Mouse (Mus musculus): ENCODE data around the gene Kif21a. TPM values are rescaled to one million over a fixed set of nuclear protein-coding genes. Genes with fewer than 3 reads are reported as not detected.
A peak's percentile ranks its signal among the peaks of the same experiment; 100 is the strongest.

Kif21a gene
- polyA plus RNA-seq, 1 experiment from 2014 or later: 9.8 TPM

DNA sequence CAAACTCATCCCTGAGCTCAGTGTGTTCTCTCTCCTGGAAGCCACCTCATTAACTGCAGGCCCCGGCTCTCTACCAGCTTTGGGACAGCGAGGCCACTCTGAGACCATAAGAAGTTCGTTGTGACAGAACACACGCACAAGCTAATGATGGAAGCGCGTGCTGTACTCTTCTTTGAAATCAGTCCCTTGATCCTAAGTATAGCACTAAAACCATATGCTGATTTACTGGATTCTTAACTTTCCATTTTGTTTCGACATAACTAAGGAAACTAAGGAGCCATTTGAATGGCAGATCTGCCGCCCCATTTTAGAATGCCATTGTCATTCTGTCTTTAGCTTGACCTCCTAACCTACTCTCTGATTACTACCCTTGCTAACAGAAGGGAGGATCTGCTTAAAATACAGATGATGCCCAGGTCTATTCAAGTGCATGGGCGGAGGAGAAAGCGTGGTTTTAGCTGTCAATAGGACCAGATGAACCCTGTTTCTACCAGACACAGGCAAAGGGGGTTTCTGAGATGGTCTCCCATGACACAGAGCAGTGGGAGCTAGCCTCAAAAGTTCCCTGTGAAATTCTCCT is 48.6 kb downstream of the Kif21a start:
- Histone ChIP-seq H3K4me1 (ENCODE audit: insufficient read depth, low read length) (no peaks in the 10 kb centered on the region), H3K36me3 (ENCODE audit: insufficient read depth, low read length) (no peaks in the 10 kb centered on the region), H3K4me3 (ENCODE audit: low read length) (no peak overlapping the region), H3K27me3 (ENCODE audit: insufficient read depth, low read length) (no peaks in the 10 kb centered on the region), H3K9me3 (ENCODE audit: low read length) (no peaks in the 10 kb centered on the region), H3K27ac (ENCODE audit: low read length) (no peak overlapping the region), H3K9ac (replicated peaks; ENCODE audit: low read length) (no peak overlapping the region), H3K4me2 (replicated peaks; ENCODE audit: low read depth, low read length) (no peak overlapping the region)
- no peak for ATAC-seq (ENCODE audit: low FRiP score, low TSS enrichment)
- 88% methylated on average over 10 of the region's 10 CpGs for WGBS

DNA sequence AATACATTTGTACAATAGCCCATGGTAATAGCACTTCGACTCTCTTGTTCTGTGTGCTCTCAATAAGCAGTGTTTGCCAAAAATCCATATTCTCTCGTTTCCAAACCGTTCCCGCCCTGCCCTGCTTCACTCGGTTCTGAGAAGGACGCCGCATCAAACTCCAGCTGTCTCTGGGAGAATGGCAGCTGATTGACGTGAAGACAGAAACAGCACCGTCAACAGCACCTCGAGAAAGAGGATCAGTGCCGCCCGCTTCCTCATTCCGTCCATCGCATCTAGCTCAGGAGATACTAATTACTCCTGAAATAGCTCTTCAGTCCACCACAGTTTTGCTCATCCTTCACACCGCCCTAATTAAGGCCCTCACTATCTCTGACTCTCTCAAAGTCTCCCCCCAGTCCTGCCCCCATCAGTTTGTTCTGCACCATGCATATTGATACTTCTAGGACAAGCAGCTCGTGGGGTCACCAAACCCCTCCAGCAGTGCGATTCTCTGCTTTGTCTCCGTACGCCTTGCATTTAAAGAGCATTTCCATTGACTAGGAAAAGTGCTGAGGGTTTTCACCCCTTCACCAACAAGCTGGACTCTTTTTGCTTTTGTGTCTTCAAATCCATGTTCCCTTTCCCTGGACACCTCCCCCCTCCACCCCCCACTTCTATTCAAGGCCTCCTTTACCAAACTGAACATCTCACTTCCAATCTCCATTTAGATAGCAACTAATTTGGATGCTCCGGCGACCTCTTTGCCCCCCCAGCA is 49.3 kb downstream of the Kif21a start:
- H3K4me2 ChIP-seq (replicated peaks; ENCODE audit: low read depth, low read length): no peak overlapping the region
- no peak overlapping the region for H3K9ac ChIP-seq (replicated peaks; ENCODE audit: low read length)
- WGBS: 90% methylated on average over 21 of the region's 21 CpGs
- H3K27me3 ChIP-seq (ENCODE audit: insufficient read depth, low read length): no peaks in the 10 kb centered on the region
- no peaks in the 10 kb centered on the region for H3K36me3 ChIP-seq (ENCODE audit: insufficient read depth, low read length)
- no peak overlapping the region for H3K4me3 ChIP-seq (ENCODE audit: low read length)
- H3K27ac ChIP-seq (ENCODE audit: low read length): no peak overlapping the region
- no peaks in the 10 kb centered on the region for H3K4me1 ChIP-seq (ENCODE audit: insufficient read depth, low read length)
- H3K9me3 ChIP-seq (ENCODE audit: low read length): no peaks in the 10 kb centered on the region
- ATAC-seq (ENCODE audit: low FRiP score, low TSS enrichment): no peak

- no peak overlapping the region for H3K4me3 ChIP-seq (ENCODE audit: low read length)
- ATAC-seq (ENCODE audit: low FRiP score, low TSS enrichment): no peak
- H3K27ac ChIP-seq (ENCODE audit: low read length): no peak overlapping the region
- H3K27me3 ChIP-seq (ENCODE audit: insufficient read depth, low read length): no peaks in the 10 kb centered on the region
- 67% methylated on average over 2 of the region's 2 CpGs for WGBS
- no peak overlapping the region for H3K4me2 ChIP-seq (replicated peaks; ENCODE audit: low read depth, low read length)
- H3K9ac ChIP-seq (replicated peaks; ENCODE audit: low read length): no peak overlapping the region
- H3K9me3 ChIP-seq (ENCODE audit: low read length): no peaks in the 10 kb centered on the region
- no peaks in the 10 kb centered on the region for H3K4me1 ChIP-seq (ENCODE audit: insufficient read depth, low read length)
- H3K36me3 ChIP-seq (ENCODE audit: insufficient read depth, low read length): no peaks in the 10 kb centered on the region
Measured at GRCm38 (mm10) chr15:90992871-90993270, 56.9 kb downstream of the Kif21a start.

GRCm38 (mm10) chr15:90992388-90992787 is 57.4 kb downstream of the Kif21a start:
- no peak for ATAC-seq (ENCODE audit: low FRiP score, low TSS enrichment)
- 91% methylated on average over 14 of the region's 14 CpGs for WGBS
- Histone ChIP-seq H3K27ac (ENCODE audit: low read length) (no peak overlapping the region), H3K9ac (replicated peaks; ENCODE audit: low read length) (no peak overlapping the region), H3K9me3 (ENCODE audit: low read length) (no peaks in the 10 kb centered on the region), H3K4me1 (ENCODE audit: insufficient read depth, low read length) (no peaks in the 10 kb centered on the region), H3K4me3 (ENCODE audit: low read length) (no peak overlapping the region), H3K4me2 (replicated peaks; ENCODE audit: low read depth, low read length) (no peak overlapping the region), H3K36me3 (ENCODE audit: insufficient read depth, low read length) (no peaks in the 10 kb centered on the region), H3K27me3 (ENCODE audit: insufficient read depth, low read length) (no peaks in the 10 kb centered on the region)

DNA sequence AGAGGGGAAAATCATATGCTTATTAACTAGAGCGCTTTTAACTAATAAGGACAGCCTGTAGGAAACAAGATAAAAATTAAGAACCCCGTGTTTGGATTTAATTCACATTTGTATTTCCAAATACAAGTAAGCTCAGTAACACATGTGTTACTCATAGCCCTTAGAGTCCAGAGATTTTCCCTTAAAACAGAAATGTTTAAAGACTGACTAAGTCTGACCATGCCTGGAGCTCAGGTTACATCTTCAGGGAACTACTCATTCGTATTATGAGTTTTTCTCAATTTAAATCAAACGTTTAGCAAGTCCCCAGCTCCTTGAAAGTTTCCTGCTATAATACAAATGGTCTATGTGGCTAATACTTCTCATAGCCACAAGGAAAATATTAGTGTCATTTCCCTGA is 57.9 kb downstream of the Kif21a start:
- Histone ChIP-seq H3K4me2 (replicated peaks; ENCODE audit: low read depth, low read length) (no peak overlapping the region), H3K27me3 (ENCODE audit: insufficient read depth, low read length) (no peaks in the 10 kb centered on the region), H3K9ac (replicated peaks; ENCODE audit: low read length) (no peak overlapping the region), H3K4me3 (ENCODE audit: low read length) (no peak overlapping the region), H3K27ac (ENCODE audit: low read length) (no peak overlapping the region), H3K9me3 (ENCODE audit: low read length) (no peaks in the 10 kb centered on the region), H3K4me1 (ENCODE audit: insufficient read depth, low read length) (no peaks in the 10 kb centered on the region), H3K36me3 (ENCODE audit: insufficient read depth, low read length) (no peaks in the 10 kb centered on the region)
- ATAC-seq (ENCODE audit: low FRiP score, low TSS enrichment): no peak
- WGBS: 71% methylated on average over 4 of the region's 4 CpGs

GRCm38 (mm10) chr15:90987714-90988250 is 62.0 kb downstream of the Kif21a start:
- no peaks in the 10 kb centered on the region for H3K36me3 ChIP-seq (ENCODE audit: insufficient read depth, low read length)
- H3K27me3 ChIP-seq (ENCODE audit: insufficient read depth, low read length): no peaks in the 10 kb centered on the region
- ATAC-seq (ENCODE audit: low FRiP score, low TSS enrichment): no peak
- H3K9ac ChIP-seq (replicated peaks; ENCODE audit: low read length): no peak overlapping the region
- H3K4me1 ChIP-seq (ENCODE audit: insufficient read depth, low read length): no peaks in the 10 kb centered on the region
- H3K27ac ChIP-seq (ENCODE audit: low read length): no peak overlapping the region
- no peaks in the 10 kb centered on the region for H3K9me3 ChIP-seq (ENCODE audit: low read length)
- no peak overlapping the region for H3K4me3 ChIP-seq (ENCODE audit: low read length)
- 94% methylated on average over 12 of the region's 12 CpGs for WGBS
- no peak overlapping the region for H3K4me2 ChIP-seq (replicated peaks; ENCODE audit: low read depth, low read length)

- H3K27me3 ChIP-seq (ENCODE audit: insufficient read depth, low read length): no peaks in the 10 kb centered on the region
- H3K27ac ChIP-seq (ENCODE audit: low read length): no peak overlapping the region
- 77% methylated on average over 5 of the region's 5 CpGs for whole genome bisulfite sequencing
- no peak overlapping the region for H3K4me3 ChIP-seq (ENCODE audit: low read length)
- no peaks in the 10 kb centered on the region for H3K4me1 ChIP-seq (ENCODE audit: insufficient read depth, low read length)
- H3K36me3 ChIP-seq (ENCODE audit: insufficient read depth, low read length): peaks cover 15% of the 10 kb centered on the region
- H3K9ac ChIP-seq (replicated peaks; ENCODE audit: low read length): no peak overlapping the region
- ATAC-seq (ENCODE audit: low FRiP score, low TSS enrichment): no peak
- peaks cover 7% of the 10 kb centered on the region for H3K9me3 ChIP-seq (ENCODE audit: low read length)
- no peak overlapping the region for H3K4me2 ChIP-seq (replicated peaks; ENCODE audit: low read depth, low read length)
Measured at GRCm38 (mm10) chr15:90975914-90976313, 73.8 kb downstream of the Kif21a start.

DNA sequence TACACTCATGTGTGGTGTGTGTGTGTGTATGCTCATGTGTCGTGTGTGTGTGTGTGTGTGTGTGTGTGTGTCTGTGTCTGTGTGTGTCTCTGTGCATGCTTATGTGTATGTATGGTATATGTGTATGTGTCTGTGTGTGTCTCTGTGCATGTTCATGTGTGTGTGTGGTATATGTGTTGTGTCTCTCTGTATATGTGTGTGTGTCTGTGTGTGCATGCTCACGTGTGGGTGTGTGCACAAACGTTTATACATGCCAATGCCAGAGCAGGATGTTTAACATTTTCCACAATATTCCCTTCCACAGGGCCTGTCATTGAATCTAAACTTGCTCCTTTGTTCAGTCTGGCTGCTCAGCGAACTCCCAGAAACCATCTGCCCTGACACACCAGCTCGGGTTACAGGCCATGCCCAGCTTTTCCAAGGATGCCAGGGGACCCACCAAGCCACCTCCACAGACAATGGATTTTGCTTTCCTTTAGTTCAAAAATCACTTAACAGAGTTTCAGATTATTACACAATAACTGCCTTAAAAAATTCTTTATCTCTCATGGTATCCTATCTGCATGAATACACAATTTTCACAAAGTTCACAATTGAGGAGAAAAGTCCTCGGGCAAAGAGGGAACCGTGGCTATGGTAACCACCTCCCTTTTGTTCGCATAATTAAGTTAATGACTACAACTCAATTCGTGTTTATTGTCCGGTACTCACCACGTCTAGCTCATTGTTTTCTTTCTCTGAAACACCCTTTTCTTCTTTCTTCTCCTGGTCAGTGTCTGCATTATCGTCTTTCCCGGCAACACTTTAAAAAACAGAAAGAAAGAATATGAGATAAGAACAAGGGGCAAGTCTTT is 77.6 kb downstream of the Kif21a start:
- Histone ChIP-seq H3K4me2 (replicated peaks; ENCODE audit: low read depth, low read length) (no peak overlapping the region), H3K27me3 (ENCODE audit: insufficient read depth, low read length) (no peaks in the 10 kb centered on the region), H3K27ac (ENCODE audit: low read length) (no peak overlapping the region), H3K4me1 (ENCODE audit: insufficient read depth, low read length) (no peaks in the 10 kb centered on the region), H3K4me3 (ENCODE audit: low read length) (no peak overlapping the region), H3K9ac (replicated peaks; ENCODE audit: low read length) (no peak overlapping the region), H3K36me3 (ENCODE audit: insufficient read depth, low read length) (peaks cover 23% of the 10 kb centered on the region), H3K9me3 (ENCODE audit: low read length) (no peaks in the 10 kb centered on the region; the same call in 1 of the 2 replicates)
- peak; percentile 39; the same call in 1 of the 2 replicates for ATAC-seq (ENCODE audit: low FRiP score, low TSS enrichment)
- WGBS: 34% methylated on average over 13 of the region's 13 CpGs

DNA sequence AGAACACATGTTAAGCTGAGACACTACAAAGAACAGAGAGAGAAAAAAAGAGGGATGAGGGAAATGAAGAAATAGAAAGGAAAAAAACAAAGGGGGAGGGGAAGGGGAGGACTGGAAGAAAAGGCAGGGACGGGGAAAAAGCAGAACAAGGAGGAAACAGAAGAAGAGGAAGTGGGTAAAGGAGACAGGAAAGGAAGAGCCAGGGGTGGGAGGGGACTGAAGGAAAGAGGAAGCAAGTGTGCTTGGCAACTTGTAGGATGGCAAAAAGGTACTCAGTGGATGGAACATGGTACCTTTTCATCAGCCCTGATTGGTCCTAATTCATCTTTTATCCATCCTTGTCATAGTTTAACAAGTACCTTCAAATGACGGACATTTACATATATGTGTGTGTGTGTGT is 86.4 kb downstream of the Kif21a start:
- WGBS: 75% methylated on average over 2 of the region's 2 CpGs
- no peaks in the 10 kb centered on the region for H3K9me3 ChIP-seq (ENCODE audit: low read length)
- no peak for ATAC-seq (ENCODE audit: low FRiP score, low TSS enrichment)
- H3K36me3 ChIP-seq (ENCODE audit: insufficient read depth, low read length): peaks cover 10% of the 10 kb centered on the region; the same call in 1 of the 2 replicates
- no peak overlapping the region for H3K4me2 ChIP-seq (replicated peaks; ENCODE audit: low read depth, low read length)
- no peak overlapping the region for H3K9ac ChIP-seq (replicated peaks; ENCODE audit: low read length)
- no peak overlapping the region for H3K27ac ChIP-seq (ENCODE audit: low read length)
- no peaks in the 10 kb centered on the region for H3K27me3 ChIP-seq (ENCODE audit: insufficient read depth, low read length)
- H3K4me1 ChIP-seq (ENCODE audit: insufficient read depth, low read length): no peaks in the 10 kb centered on the region
- no peak overlapping the region for H3K4me3 ChIP-seq (ENCODE audit: low read length)
